Mouse (Mus musculus) limb, embryonic 15.5 days (tissue): Measurements from ENCODE around the gene Minos1. TPM values are rescaled to one million over a fixed set of nuclear protein-coding genes. Genes with fewer than 3 reads are reported as not detected.

ENCODE experiments used
- ATAC-seq: fragments of 200-750 bp; cut with Nextera tagmentation; 2 replicates; pipeline ENCODE4 v1.8.0; 2017; ENCODE audit warnings: low read depth, moderate TSS enrichment; ENCODE audit not compliant: insufficient number of reproducible peaks, low FRiP score, low TSS enrichment
- H3K27ac ChIP-seq: fragments of 300-500 bp; sonication (generic); 2 replicates; pipeline ENCODE4 v1.5.1; 2015; ENCODE audit warnings: moderate library complexity, mild to moderate bottlenecking, inconsistent platforms
- H3K27me3 ChIP-seq: fragments of 300-500 bp; sonication (generic); 2 replicates; pipeline ENCODE4 v1.6.1; 2015; ENCODE audit warnings: inconsistent platforms
- H3K36me3 ChIP-seq: fragments of 300-500 bp; sonication (generic); 2 replicates; pipeline ENCODE4 v1.6.1; 2015; ENCODE audit warnings: inconsistent platforms
- H3K4me1 ChIP-seq: fragments of 300-500 bp; sonication (generic); 2 replicates; pipeline ENCODE4 v1.6.1; 2015; ENCODE audit warnings: inconsistent platforms
- H3K4me2 ChIP-seq: fragments of 300-500 bp; sonication (generic); 2 replicates; pipeline ENCODE4 v1.6.1; 2015; ENCODE audit warnings: mild to moderate bottlenecking, inconsistent platforms
- H3K4me3 ChIP-seq: fragments of 300-500 bp; sonication (generic); 2 replicates; pipeline ENCODE4 v1.5.1; 2015; ENCODE audit warnings: mild to moderate bottlenecking, inconsistent platforms
- H3K9ac ChIP-seq: fragments of 300-500 bp; sonication (generic); 2 replicates; pipeline ENCODE4 v1.6.1; 2015; ENCODE audit warnings: inconsistent platforms
- H3K9me3 ChIP-seq: fragments of 300-500 bp; sonication (generic); 2 replicates; pipeline ENCODE4 v1.6.1; 2016; ENCODE audit warnings: inconsistent platforms
- WGBS: fragments of 180-500 bp; shearing (Covaris S2); methylation state at CpG from one replicate; pipeline ENCODE4 v1.1.7; 2015; 5-methylcytosine and 5-hydroxymethylcytosine counted together
- polyA plus RNA-seq: library from polyadenylated mRNA; unstranded; fragments of >200 nt; fragmentation: Nextera tagmentation; extraction: Ambion mirVana; gene quantifications from 2 replicates; pipeline ENCODE4 v1.2.1, GENCODE M21; 2015

Minos1 gene
- polyA plus RNA-seq, 1 experiment from 2014 or later: 467 TPM

DNA sequence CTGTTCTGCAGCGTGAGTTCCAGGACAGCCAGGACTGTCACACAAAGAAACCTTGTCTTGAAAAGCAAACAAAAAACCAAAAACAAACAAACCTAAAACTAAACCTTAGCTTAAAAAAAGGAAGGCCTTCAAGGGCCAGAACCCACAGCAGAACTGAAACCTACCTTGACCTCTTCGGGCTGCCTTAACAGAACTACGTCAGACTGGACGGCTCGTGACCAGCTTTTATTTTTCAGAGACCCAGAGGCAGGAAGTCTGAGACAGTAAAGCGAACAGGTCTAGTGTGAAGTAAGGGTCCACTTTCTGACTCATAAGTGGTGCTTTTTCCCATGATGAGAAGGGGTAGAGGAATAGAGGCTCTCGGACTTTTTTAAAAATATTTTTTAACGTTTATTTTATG is 35.3 kb upstream of the Minos1 start:
- H3K27ac ChIP-seq: no peak overlapping the region

GRCm38 (mm10) chr4:139165259-139165658 is 34.3 kb upstream of the Minos1 start:
- no peaks in the 10 kb centered on the region for H3K36me3 ChIP-seq
- no peaks in the 10 kb centered on the region for H3K9me3 ChIP-seq
- 85% methylated on average over 8 of the region's 8 CpGs for WGBS
- H3K27me3 ChIP-seq: no peaks in the 10 kb centered on the region
- no peak overlapping the region for H3K27ac ChIP-seq
- H3K4me2 ChIP-seq: no peak overlapping the region
- no peak overlapping the region for H3K4me3 ChIP-seq
- peaks cover 16% of the 10 kb centered on the region for H3K4me1 ChIP-seq
- ATAC-seq: no peak
- no peak overlapping the region for H3K9ac ChIP-seq

More for the DNA sequence above, 35.3 kb upstream of the Minos1 start:
- no peak overlapping the region for H3K4me2 ChIP-seq
- peaks cover 16% of the 10 kb centered on the region for H3K4me1 ChIP-seq
- no peaks in the 10 kb centered on the region for H3K9me3 ChIP-seq
- WGBS: 76% methylated on average over 8 of the region's 8 CpGs
- no peak for ATAC-seq
- no peaks in the 10 kb centered on the region for H3K36me3 ChIP-seq
- no peaks in the 10 kb centered on the region for H3K27me3 ChIP-seq
- no peak overlapping the region for H3K4me3 ChIP-seq
- no peak overlapping the region for H3K9ac ChIP-seq

DNA sequence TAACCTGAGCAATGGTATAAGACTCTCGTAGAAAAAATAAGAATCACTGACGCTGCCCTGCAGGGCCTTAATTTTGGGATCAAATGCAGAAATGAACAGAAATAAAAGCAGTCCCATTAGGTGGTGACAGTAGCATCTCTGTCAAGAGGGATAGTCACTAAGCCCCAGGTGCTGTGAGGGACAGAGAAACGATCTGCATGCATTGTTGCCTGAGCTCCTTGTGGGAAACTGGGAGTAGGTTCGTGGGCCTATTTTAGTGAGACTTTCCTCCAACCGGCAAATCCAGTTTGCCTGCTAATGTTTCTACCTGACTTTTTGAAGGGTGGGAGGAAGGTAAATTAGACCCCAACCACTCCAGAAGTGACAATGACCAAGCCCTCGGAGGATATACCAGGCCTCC is 33.2 kb upstream of the Minos1 start:
- Histone ChIP-seq H3K4me1 (peaks cover 10% of the 10 kb centered on the region), H3K27me3 (no peaks in the 10 kb centered on the region), H3K27ac (no peak overlapping the region), H3K9ac (no peak overlapping the region), H3K4me2 (no peak overlapping the region), H3K36me3 (no peaks in the 10 kb centered on the region), H3K9me3 (no peaks in the 10 kb centered on the region), H3K4me3 (no peak overlapping the region)
- no peak for ATAC-seq
- WGBS: 80% methylated on average over 6 of the region's 6 CpGs

DNA sequence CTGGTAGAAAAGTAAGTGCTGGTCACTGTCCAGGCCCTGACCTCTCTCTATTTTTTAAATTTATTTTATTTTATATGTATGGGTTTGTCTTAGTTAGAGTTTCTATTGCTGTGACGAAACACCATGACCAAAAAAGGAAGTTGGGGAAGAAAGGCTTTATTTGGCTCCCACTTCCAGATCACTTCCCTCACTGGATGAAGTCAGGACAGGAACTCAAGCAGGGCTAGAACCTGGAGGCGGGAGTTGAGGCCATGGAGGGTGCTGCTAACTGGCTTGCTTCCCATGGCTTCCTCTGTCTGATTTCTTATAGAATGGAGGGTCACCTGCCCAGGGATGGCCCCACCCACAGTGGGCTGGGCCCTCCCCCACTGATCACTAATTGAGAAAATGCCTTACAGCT is 30.2 kb upstream of the Minos1 start:
- H3K4me3 ChIP-seq: no peak overlapping the region
- H3K9ac ChIP-seq: no peak overlapping the region
- no peak for ATAC-seq
- H3K4me2 ChIP-seq: no peak overlapping the region
- 56% methylated on average over 2 of the region's 2 CpGs for WGBS
- no peaks in the 10 kb centered on the region for H3K36me3 ChIP-seq
- H3K4me1 ChIP-seq: no peaks in the 10 kb centered on the region
- H3K27ac ChIP-seq: no peak overlapping the region
- no peaks in the 10 kb centered on the region for H3K27me3 ChIP-seq
- no peaks in the 10 kb centered on the region for H3K9me3 ChIP-seq

- no peak overlapping the region for H3K4me3 ChIP-seq
- H3K27me3 ChIP-seq: no peaks in the 10 kb centered on the region
- no peak overlapping the region for H3K9ac ChIP-seq
- 87% methylated on average over 14 of the region's 14 CpGs for WGBS
- no peaks in the 10 kb centered on the region for H3K9me3 ChIP-seq
- no peak overlapping the region for H3K4me2 ChIP-seq
- H3K4me1 ChIP-seq: no peaks in the 10 kb centered on the region
- no peak overlapping the region for H3K27ac ChIP-seq
- ATAC-seq: no peak
- H3K36me3 ChIP-seq: no peaks in the 10 kb centered on the region
Measured at GRCm38 (mm10) chr4:139158350-139158749, 27.4 kb upstream of the Minos1 start.

GRCm38 (mm10) chr4:139156538-139156937 is 25.6 kb upstream of the Minos1 start:
- Histone ChIP-seq H3K9me3 (no peaks in the 10 kb centered on the region), H3K27me3 (no peaks in the 10 kb centered on the region), H3K4me2 (no peak overlapping the region), H3K4me3 (no peak overlapping the region), H3K4me1 (no peaks in the 10 kb centered on the region), H3K9ac (no peak overlapping the region), H3K27ac (no peak overlapping the region), H3K36me3 (no peaks in the 10 kb centered on the region)
- ATAC-seq: no peak
- 78% methylated on average over 6 of the region's 6 CpGs for WGBS

- H3K4me2 ChIP-seq: no peak overlapping the region
- H3K36me3 ChIP-seq: no peaks in the 10 kb centered on the region
- H3K27ac ChIP-seq: no peak overlapping the region
- no peak for ATAC-seq
- no peak overlapping the region for H3K9ac ChIP-seq
- no peaks in the 10 kb centered on the region for H3K4me1 ChIP-seq
- H3K4me3 ChIP-seq: no peak overlapping the region
- H3K27me3 ChIP-seq: no peaks in the 10 kb centered on the region
- no peaks in the 10 kb centered on the region for H3K9me3 ChIP-seq
- WGBS: 72% methylated on average over 20 of the region's 20 CpGs
Measured at GRCm38 (mm10) chr4:139154576-139155307, 23.8 kb upstream of the Minos1 start.

DNA sequence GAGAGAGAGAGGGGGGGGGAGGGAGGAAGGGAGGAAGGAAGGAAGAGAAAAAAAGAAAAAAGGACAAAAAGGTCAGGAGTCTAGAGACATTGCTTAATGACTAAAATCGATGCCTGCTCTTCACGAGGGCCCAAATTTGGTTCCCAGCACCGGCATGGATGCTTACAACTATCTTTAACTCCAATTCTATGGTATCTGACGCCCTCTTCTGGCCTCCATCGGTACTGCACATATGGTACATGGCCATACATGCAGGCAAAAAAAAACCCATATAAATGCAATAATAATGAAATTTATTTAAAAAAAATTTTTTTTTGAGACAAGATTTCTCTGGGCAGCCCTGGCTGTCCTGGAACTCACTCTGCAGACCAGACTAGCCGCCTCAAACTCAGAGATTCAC is 20.5 kb upstream of the Minos1 start:
- 66% methylated on average over 6 of the region's 6 CpGs for WGBS

GRCm38 (mm10) chr4:139146760-139147159 is 15.8 kb upstream of the Minos1 start:
- H3K36me3 ChIP-seq: no peaks in the 10 kb centered on the region
- WGBS: 78% methylated on average over 5 of the region's 5 CpGs
- no peak overlapping the region for H3K9ac ChIP-seq
- H3K27ac ChIP-seq: no peak overlapping the region
- no peaks in the 10 kb centered on the region for H3K27me3 ChIP-seq
- no peak overlapping the region for H3K4me3 ChIP-seq
- no peaks in the 10 kb centered on the region; the same call in 1 of the 2 replicates for H3K9me3 ChIP-seq
- no peak for ATAC-seq
- no peak overlapping the region for H3K4me2 ChIP-seq
- H3K4me1 ChIP-seq: peaks cover 6% of the 10 kb centered on the region; the same call in 1 of the 2 replicates

More for the DNA sequence above, 20.5 kb upstream of the Minos1 start:
- Histone ChIP-seq H3K9ac (no peak overlapping the region), H3K4me2 (no peak overlapping the region), H3K9me3 (no peaks in the 10 kb centered on the region; the same call in 1 of the 2 replicates), H3K36me3 (no peaks in the 10 kb centered on the region), H3K4me1 (no peaks in the 10 kb centered on the region), H3K27me3 (no peaks in the 10 kb centered on the region), H3K27ac (no peak overlapping the region), H3K4me3 (no peak overlapping the region)
- no peak for ATAC-seq

GRCm38 (mm10) chr4:139145156-139145555 is 14.2 kb upstream of the Minos1 start:
- Histone ChIP-seq H3K27me3 (no peaks in the 10 kb centered on the region), H3K9me3 (no peaks in the 10 kb centered on the region; the same call in 1 of the 2 replicates), H3K4me1 (peaks cover 6% of the 10 kb centered on the region; the same call in 1 of the 2 replicates), H3K4me2 (no peak overlapping the region), H3K27ac (no peak overlapping the region), H3K4me3 (no peak overlapping the region), H3K9ac (no peak overlapping the region), H3K36me3 (no peaks in the 10 kb centered on the region)
- ATAC-seq: no peak
- 84% methylated on average over 11 of the region's 11 CpGs for WGBS

- no peak for ATAC-seq
- peaks cover 6% of the 10 kb centered on the region; the same call in 1 of the 2 replicates for H3K4me1 ChIP-seq
- H3K4me2 ChIP-seq: no peak overlapping the region
- H3K9me3 ChIP-seq: no peaks in the 10 kb centered on the region; the same call in 1 of the 2 replicates
- H3K4me3 ChIP-seq: no peak overlapping the region
- no peaks in the 10 kb centered on the region for H3K27me3 ChIP-seq
- H3K36me3 ChIP-seq: no peaks in the 10 kb centered on the region
- H3K9ac ChIP-seq: no peak overlapping the region
- H3K27ac ChIP-seq: no peak overlapping the region
- WGBS: 35% methylated on average over 4 of the region's 4 CpGs
Measured at GRCm38 (mm10) chr4:139144577-139144976, 13.7 kb upstream of the Minos1 start.

GRCm38 (mm10) chr4:139142985-139143384 is 12.1 kb upstream of the Minos1 start:
- H3K27ac ChIP-seq: no peak overlapping the region; the same call in 1 of the 2 replicates
- H3K9me3 ChIP-seq: no peaks in the 10 kb centered on the region
- ATAC-seq: no peak
- H3K4me1 ChIP-seq: peaks cover 6% of the 10 kb centered on the region; the same call in 1 of the 2 replicates
- 45% methylated on average over 9 of the region's 9 CpGs for whole genome bisulfite sequencing
- H3K4me3 ChIP-seq: no peak overlapping the region
- H3K9ac ChIP-seq: no peak overlapping the region
- no peak overlapping the region for H3K4me2 ChIP-seq
- no peaks in the 10 kb centered on the region for H3K36me3 ChIP-seq
- H3K27me3 ChIP-seq: no peaks in the 10 kb centered on the region
